Mouse (Mus musculus): ENCODE data around the gene Prpsap1.

GRCm38 (mm10) chr11:116423782-116424620 is 70.0 kb downstream of the Prpsap1 start:
- no peak for TF ChIP-seq CTCF (IDR thresholded peaks at IDR 0.05; ENCODE audit: low read depth)
- no peak for TF ChIP-seq EP300 (IDR thresholded peaks at IDR 0.05; ENCODE audit: low read depth)
